Mouse (Mus musculus) limb, embryonic 14.5 days (tissue): Measurements from ENCODE around the gene Dusp10. TPM values are rescaled to one million over a fixed set of nuclear protein-coding genes. Genes with fewer than 3 reads are reported as not detected.

Experiments
- ATAC-seq: fragments of 200-750 bp; cut with Nextera tagmentation; 2 replicates; pipeline ENCODE4 v1.8.0; 2017; ENCODE audit warnings: low read depth, moderate number of reproducible peaks, moderate TSS enrichment; ENCODE audit not compliant: low FRiP score
- DNase-seq: peaks from one replicate; pipeline ENCODE4 v3.0.0-alpha.2; 2015; ENCODE audit warnings: low spot score
- H3K27ac ChIP-seq: fragments of 300-500 bp; sonication (generic); replicated peaks from 2 replicates; pipeline ENCODE4 v1.5.1; 2014; ENCODE audit warnings: low read depth, mild to moderate bottlenecking, low read length, moderate library complexity, mixed read lengths
- H3K27me3 ChIP-seq: fragments of 300-500 bp; sonication (generic); 2 replicates; pipeline ENCODE4 v1.6.1; 2014; ENCODE audit warnings: low read length, mixed read lengths; ENCODE audit not compliant: control insufficient read depth, insufficient read depth
- H3K36me3 ChIP-seq: fragments of 300-500 bp; sonication (generic); 2 replicates; pipeline ENCODE4 v1.6.1; 2014; ENCODE audit warnings: mild to moderate bottlenecking, low read length, moderate library complexity, mixed read lengths; ENCODE audit not compliant: control insufficient read depth, insufficient read depth
- H3K4me1 ChIP-seq: fragments of 300-500 bp; sonication (generic); 2 replicates; pipeline ENCODE4 v1.6.1; 2014; ENCODE audit warnings: antibody characterized with exemption, low read length, mixed read lengths; ENCODE audit not compliant: control insufficient read depth, insufficient read depth
- H3K4me2 ChIP-seq: fragments of 300-500 bp; sonication (generic); replicated peaks from 2 replicates; pipeline ENCODE4 v1.6.1; 2014; ENCODE audit warnings: low read depth, mild to moderate bottlenecking, low read length, moderate library complexity; ENCODE audit not compliant: severe bottlenecking
- H3K4me3 ChIP-seq: fragments of 300-500 bp; sonication (generic); replicated peaks from 2 replicates; pipeline ENCODE4 v1.5.1; 2014; ENCODE audit warnings: low read length
- H3K9ac ChIP-seq: fragments of 300-500 bp; sonication (generic); 2 replicates; pipeline ENCODE4 v1.6.1; 2014; ENCODE audit warnings: mild to moderate bottlenecking, low read depth, low read length, moderate library complexity; ENCODE audit not compliant: severe bottlenecking
- H3K9me3 ChIP-seq: fragments of 300-500 bp; sonication (generic); 2 replicates; pipeline ENCODE4 v1.6.1; 2016; ENCODE audit warnings: low read length; ENCODE audit not compliant: control insufficient read depth
- POLR2A ChIP-seq: fragments of 200-500 bp; IDR thresholded peaks from 2 replicates; pipeline ENCODE4 v1.8.0; 2012; ENCODE audit warnings: inconsistent platforms, mild to moderate bottlenecking, moderate library complexity, borderline replicate concordance; ENCODE audit not compliant: insufficient read depth, insufficient read length; ENCODE audit errors: extremely low read depth
- WGBS: fragments of 180-500 bp; shearing (Covaris S2); extraction: QIAGEN DNeasy Blood & Tissue Kit; methylation state at CpG from one replicate; pipeline ENCODE4 v1.1.7; 2014; 5-methylcytosine and 5-hydroxymethylcytosine counted together
- polyA plus RNA-seq, 2 experiments: library from polyadenylated mRNA; depleted of rRNA in 1 of 2; stranded (reverse) in 1 of 2; unstranded in 1 of 2; fragments of >200 nt; fragmentation: Nextera tagmentation in 1 of 2; extraction: Ambion mirVana in 1 of 2; gene quantifications; 2 replicates each; pipeline versions ENCODE4 v1.2.1 to v1.2.3; 2012 to 2014

Gene Dusp10
- polyA plus RNA-seq (2012; rRNA removed) (22.1 and 29.6 TPM in 2 replicates), polyA plus RNA-seq (2014; fragmentation: Nextera tagmentation; extraction: Ambion mirVana) (14.3 and 16.7 TPM in 2 replicates)

DNA sequence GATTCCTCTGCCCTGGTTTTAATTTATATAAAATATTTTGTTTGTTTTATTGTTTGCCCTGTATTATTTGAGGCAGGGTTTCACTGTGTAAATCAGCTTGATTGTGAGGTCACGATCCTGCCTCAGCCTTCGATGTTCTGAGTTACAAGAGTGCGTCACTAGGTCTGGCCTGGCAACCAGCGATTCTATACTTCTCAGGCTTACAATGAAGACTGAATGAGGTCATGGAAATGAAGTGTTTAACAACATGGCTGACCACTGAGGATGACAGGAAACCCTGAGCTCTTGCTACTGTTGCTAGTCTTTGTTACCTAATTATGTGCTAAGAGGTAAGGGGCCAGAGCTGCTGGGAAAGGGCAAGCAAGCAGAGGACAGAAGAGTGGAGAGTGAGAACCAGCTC lies at the start of gene Dusp10:
Dusp10 (plus strand) TSS at position 197 of the 400 bp plus-strand sequence.
- Histone ChIP-seq H3K27ac (no peak within 1 kb of the TSS), H3K27me3 (no peaks in the 10 kb centered on the region), H3K4me1 (no peaks in the 10 kb centered on the region), H3K4me2 (no peak within 1 kb of the TSS), H3K9me3 (no peaks in the 10 kb centered on the region), H3K36me3 (no peaks in the 10 kb centered on the region), H3K4me3 (no peak within 1 kb of the TSS), H3K9ac (no peak within 1 kb of the TSS)
- 91% methylated on average over 4 of the region's 4 CpGs for WGBS
- ATAC-seq (no peak), DNase-seq (no peak)
- TF ChIP-seq POLR2A = no peak

DNA sequence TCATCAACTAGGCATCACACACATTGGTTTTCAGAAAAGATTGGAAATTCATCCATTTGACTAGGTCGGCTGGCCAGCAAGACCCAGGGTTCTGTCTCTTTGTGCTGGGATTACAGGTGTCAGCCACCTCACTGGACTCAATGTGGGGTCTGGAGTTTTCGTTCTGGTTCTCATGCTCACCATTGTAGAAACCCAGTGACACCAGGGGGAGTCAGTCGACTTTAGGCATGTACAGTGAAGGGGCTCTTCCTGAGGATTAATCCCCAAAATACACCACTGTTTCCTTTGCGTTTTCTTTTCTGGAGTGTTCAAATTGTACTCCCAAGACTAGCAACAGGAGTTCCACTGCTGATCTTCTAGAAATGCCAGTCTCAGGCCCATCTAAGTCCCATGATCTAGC lies 47.8 kb upstream of the Dusp10 start:
- no peak overlapping the region for H3K27ac ChIP-seq
- H3K27me3 ChIP-seq = no peaks in the 10 kb centered on the region
- no peaks in the 10 kb centered on the region for H3K9me3 ChIP-seq
- H3K4me1 ChIP-seq = no peaks in the 10 kb centered on the region
- DNase-seq = no peak
- no peaks in the 10 kb centered on the region for H3K36me3 ChIP-seq
- no peak for ATAC-seq
- WGBS = 71% methylated on average over 4 of the region's 4 CpGs
- H3K4me2 ChIP-seq = no peak overlapping the region
- H3K4me3 ChIP-seq = no peak overlapping the region
- TF ChIP-seq POLR2A = no peak
- no peak overlapping the region for H3K9ac ChIP-seq

- no peaks in the 10 kb centered on the region for H3K27me3 ChIP-seq
- no peaks in the 10 kb centered on the region for H3K36me3 ChIP-seq
- H3K4me1 ChIP-seq = no peaks in the 10 kb centered on the region
- H3K4me3 ChIP-seq = no peak overlapping the region
- no peaks in the 10 kb centered on the region for H3K9me3 ChIP-seq
- H3K9ac ChIP-seq = no peak overlapping the region
- TF ChIP-seq POLR2A = no peak
- ATAC-seq (no peak), DNase-seq (no peak)
- H3K4me2 ChIP-seq = no peak overlapping the region
- H3K27ac ChIP-seq = no peak overlapping the region
- 53% methylated on average over 1 of the region's 1 CpGs for WGBS
Measured at GRCm38 (mm10) chr1:183969265-183969664, 43.8 kb upstream of the Dusp10 start.

DNA sequence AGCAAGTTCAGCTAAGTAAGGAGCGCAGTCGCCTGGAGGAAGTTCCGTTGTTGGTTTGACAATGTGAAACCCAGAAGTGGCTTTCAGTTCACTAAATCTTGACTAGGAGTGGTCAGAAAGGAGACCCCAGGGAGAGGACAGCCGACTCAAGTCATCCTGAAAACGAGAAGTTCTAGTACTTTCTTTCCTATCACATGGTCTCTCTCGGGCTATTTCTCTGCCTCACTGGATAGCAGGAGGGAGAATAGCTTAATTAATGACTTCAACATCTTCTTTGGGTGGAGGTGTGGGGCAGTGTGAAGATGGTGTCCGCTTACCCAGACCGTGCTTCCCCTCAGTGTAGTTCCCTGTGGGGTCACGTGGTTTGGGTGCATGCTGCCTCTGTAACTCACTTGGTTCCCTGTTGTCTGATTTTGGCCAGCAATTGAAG lies 33.3 kb upstream of the Dusp10 start:
- no peak for TF ChIP-seq POLR2A
- DNase-seq = no peak
- Histone ChIP-seq H3K27ac (no peak overlapping the region), H3K9me3 (no peaks in the 10 kb centered on the region), H3K4me3 (no peak overlapping the region), H3K9ac (no peak overlapping the region), H3K36me3 (no peaks in the 10 kb centered on the region), H3K4me2 (no peak overlapping the region), H3K27me3 (no peaks in the 10 kb centered on the region), H3K4me1 (no peaks in the 10 kb centered on the region)
- ATAC-seq = no peak
- 87% methylated on average over 9 of the region's 9 CpGs for WGBS

DNA sequence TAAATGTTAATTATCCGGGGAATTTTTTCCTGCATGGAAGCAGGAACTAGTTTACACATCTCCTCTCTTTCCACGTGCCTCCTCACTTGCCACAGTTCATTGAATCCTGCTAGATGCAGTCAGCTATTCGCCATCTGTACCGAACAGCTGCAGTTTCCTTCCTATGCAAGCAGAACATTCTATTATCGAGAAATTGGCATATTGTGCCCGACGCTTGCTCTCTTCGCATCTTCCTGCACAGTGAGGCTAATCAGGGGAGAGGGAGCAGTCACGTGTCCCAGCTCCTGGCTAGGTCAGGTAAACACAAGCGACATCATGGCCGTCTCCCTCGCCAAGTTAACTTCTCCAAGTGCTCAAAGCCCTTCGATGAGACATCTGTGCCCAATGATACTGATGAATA lies 31.0 kb upstream of the Dusp10 start:
- 71% methylated on average over 13 of the region's 13 CpGs for WGBS

More for the DNA sequence above, 31.0 kb upstream of the Dusp10 start:
- ATAC-seq (no peak), DNase-seq (no peak)
- Histone ChIP-seq H3K36me3 (no peaks in the 10 kb centered on the region), H3K27me3 (no peaks in the 10 kb centered on the region), H3K27ac (no peak overlapping the region), H3K9ac (no peak overlapping the region), H3K9me3 (no peaks in the 10 kb centered on the region), H3K4me3 (no peak overlapping the region), H3K4me1 (no peaks in the 10 kb centered on the region), H3K4me2 (no peak overlapping the region)
- no peak for TF ChIP-seq POLR2A
